Mouse (Mus musculus): ENCODE data around the gene Stmn1.

- no peak for TF ChIP-seq CTCF (IDR thresholded peaks at IDR 0.05; ENCODE audit: extremely low read depth, insufficient read depth, insufficient read length, insufficient replicate concordance)
- TF ChIP-seq POLR2A (IDR thresholded peaks at IDR 0.05; ENCODE audit: low read depth, low read length): no peak
Observed at GRCm38 (mm10) chr4:134461252-134461651, 6.9 kb upstream of the Stmn1 start.

Data from spleen, adult 2 months (tissue).